Mouse (Mus musculus): ENCODE data around the gene Fam198a. TPM values are rescaled to one million over a fixed set of nuclear protein-coding genes. Genes with fewer than 3 reads are reported as not detected.
A peak's percentile ranks its signal among the peaks of the same experiment; 100 is the strongest.

Fam198a gene
- 0.42 and 0.72 TPM in 2 replicates for polyA plus RNA-seq (2016; fragmentation: Nextera tagmentation; extraction: Ambion mirVana)

DNA sequence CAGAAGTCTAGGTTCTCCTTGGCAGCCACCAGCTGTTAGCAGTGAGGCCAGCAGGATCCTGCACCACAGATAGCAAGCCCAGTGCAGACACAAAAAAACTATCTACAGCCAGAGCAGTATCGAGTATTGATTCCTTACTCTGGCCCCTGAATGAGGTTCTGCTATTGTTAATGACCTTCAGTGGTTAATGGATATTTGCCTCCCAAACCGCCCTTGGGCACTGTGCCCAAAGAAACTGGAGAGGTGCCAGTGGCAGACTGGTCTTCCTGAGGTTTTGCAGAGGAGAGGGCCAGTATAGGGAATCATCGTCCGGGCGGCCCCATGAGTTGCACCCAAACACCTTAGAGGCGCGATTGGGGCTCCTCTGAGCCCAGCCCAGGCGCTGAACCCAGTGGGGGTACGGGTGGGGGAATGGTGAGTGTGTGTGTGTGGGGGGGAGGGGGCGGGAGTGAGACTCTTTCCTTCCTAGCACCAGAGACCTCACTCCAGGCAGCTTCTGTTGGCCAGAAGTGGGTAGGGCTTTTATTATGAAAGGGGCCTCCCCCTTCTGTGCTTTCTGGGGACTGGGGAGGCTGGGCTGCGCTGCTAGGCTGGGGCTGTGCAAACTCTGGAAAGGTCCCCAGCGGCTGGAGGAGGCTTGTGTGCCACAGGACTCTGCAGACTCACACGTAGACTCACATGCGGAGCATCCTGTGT lies at the start of gene Fam198a:
Gene Fam198a (plus strand): TSS at position 571 of the 696 bp plus-strand sequence.
- WGBS, result 12% methylated on average over 14 of the region's 14 CpGs
- Histone ChIP-seq H3K4me3 (peak within 1 kb of the TSS; percentile 39), H3K9me3 (no peaks in the 10 kb centered on the region), H3K27ac (0 out of 2 replicates have a peak within 1 kb of the TSS, but pooled peaks have one; percentile 42), H3K36me3 (no peaks in the 10 kb centered on the region), H3K4me1 (peaks cover 15% of the 10 kb centered on the region), H3K27me3 (ENCODE audit: insufficient read depth, poor library complexity, severe bottlenecking) (no peaks in the 10 kb centered on the region; the same call in 1 of the 2 replicates)
- no peak for DNase-seq (ENCODE audit: low spot score)

DNA sequence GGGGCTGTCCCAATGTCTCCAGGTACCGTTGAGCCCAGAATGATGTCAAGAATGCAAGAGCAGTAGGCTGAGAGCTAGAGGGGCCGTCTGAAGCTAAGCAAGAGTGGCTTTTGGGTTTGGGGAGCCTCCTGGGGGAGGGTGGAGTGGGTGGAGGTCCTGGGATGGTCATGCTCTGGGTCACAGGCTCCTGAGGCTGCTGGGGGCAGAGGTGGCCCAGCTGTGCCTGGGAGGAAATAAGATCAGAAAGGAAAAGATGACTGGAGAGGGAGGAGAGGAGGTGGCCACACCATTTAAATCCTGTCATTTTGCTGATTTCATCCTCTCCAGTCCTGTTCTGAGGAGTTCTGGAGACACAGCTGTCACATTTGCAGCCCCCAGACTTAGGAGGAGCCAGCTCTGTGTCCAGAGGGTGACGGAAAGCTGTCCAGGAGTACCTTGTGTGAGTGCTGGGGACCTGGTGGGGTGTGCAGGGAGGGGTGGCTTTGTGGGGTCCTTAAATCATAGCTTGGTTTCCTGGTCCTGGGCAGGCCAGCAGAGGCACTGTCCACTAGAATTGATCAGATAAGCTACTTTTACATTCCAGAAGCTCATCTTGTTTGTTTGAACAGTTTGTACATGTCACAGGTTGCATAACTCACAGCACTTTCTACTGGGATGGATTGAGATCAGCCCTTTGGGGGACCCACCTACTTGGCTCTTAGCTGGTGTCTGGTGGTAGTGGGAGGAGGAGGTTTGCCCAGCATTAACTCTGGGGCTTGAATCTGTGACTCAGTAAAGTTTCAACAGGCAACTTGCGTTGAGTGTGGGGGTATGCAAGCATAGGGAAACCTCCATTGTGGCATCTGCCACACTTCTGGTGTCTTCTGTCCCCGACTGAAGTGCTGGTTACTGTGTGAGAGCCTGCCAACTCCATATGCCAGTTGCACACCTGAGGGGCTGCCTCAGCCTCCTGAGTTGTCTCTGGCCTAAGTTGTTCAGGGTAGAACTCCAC lies 48.8 kb upstream of the Fam198a start:
- WGBS, result 67% methylated on average over 5 of the region's 5 CpGs

DNA sequence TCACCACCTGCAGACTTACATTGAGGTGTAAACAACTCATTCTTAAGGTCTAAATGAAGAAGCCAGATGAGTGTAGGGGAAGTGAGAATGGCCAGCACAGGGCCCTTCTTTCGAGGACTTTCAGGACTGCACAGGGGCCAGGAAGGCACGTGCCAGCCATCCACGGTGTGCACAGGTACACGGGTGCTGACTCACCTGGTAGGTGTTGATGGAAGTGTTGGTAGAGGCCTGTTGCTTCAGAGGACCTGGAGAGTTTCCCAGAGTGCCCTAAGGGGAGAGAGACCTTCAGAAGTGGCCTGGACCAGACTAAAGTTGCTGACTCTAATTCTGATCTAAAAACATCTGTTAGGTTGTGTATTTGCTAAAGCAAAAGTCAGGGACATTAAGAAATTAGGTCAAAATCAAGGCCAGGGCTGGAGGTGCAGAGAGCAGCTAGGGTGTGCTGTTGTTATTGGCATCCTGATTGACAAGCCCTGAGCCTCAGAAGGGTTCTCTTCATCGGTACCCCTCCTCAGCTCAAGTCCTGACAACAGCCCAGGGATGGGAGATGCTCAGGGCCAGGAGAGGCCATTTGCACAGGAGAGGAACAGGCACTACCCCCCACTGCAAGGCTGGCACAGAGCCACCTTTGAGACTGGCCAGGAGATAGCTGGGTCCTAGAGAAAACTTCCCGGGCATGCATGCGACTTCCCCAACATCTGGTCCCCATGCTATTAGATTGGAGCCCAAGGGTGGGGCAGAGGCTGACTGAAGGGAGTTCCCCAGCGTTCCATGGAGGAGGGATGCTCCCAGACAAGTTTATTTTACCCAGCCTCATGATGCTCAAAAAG lies 47.1 kb upstream of the Fam198a start:
- Histone ChIP-seq H3K4me1 (peaks cover 17% of the 10 kb centered on the region), H3K4me3 (no peak overlapping the region), H3K27ac (no peak overlapping the region), H3K36me3 (no peaks in the 10 kb centered on the region), H3K9me3 (no peaks in the 10 kb centered on the region), H3K27me3 (ENCODE audit: insufficient read depth, poor library complexity, severe bottlenecking) (no peaks in the 10 kb centered on the region)
- DNase-seq (ENCODE audit: low spot score), result no peak
- WGBS, result 73% methylated on average over 8 of the region's 8 CpGs

More for the DNA sequence above, 48.8 kb upstream of the Fam198a start:
- Histone ChIP-seq H3K4me1 (peaks cover 20% of the 10 kb centered on the region), H3K4me3 (no peak overlapping the region), H3K36me3 (no peaks in the 10 kb centered on the region), H3K9me3 (no peaks in the 10 kb centered on the region), H3K27me3 (ENCODE audit: insufficient read depth, poor library complexity, severe bottlenecking) (no peaks in the 10 kb centered on the region), H3K27ac (0 out of 2 replicates have a peak overlapping the region, but pooled peaks have one; percentile 33)
- DNase-seq (ENCODE audit: low spot score), result no peak

DNA sequence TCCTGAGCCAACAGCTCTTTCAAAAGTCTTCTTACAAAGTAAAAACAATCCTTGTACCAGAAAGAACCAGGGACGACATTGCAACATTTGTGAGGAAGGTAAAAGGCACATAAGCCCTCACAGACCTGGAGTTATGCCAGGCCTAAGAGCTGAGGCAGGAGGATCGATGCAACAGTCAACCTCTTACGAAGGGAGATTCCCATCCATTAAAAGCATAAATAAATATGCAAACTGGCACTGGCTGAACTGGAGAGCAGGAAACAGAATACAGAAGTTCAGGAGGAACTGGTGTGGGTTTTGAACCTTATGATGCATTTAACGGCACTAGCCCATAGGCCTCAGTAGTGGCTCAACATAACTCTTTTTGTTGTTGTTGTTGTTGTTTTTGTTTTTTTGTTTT lies 46.5 kb upstream of the Fam198a start:
- Histone ChIP-seq H3K27me3 (ENCODE audit: insufficient read depth, poor library complexity, severe bottlenecking) (no peaks in the 10 kb centered on the region), H3K36me3 (no peaks in the 10 kb centered on the region), H3K27ac (no peak overlapping the region), H3K9me3 (no peaks in the 10 kb centered on the region), H3K4me1 (peaks cover 15% of the 10 kb centered on the region), H3K4me3 (no peak overlapping the region)
- no peak for DNase-seq (ENCODE audit: low spot score)
- WGBS, result 86% methylated on average over 4 of the region's 4 CpGs

DNA sequence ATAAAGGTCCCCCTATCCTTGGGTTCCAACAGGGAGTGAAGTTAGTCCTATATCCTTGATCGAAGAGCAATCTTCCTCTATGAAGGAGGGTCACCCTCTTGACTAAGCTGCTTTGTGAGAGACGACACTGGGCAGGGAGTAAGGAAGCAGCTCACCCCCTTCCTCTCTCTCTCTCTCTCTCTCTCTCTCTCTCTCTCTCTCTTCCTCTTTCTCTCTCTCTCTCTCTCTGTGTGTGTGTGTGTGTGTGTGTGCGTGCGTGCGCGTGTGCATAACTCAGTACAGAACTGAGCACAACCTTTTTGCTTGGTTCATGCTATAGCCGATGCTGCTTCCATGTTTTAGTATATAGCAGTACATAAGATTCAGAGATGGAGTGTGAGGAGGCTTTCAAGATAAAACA lies 45.8 kb upstream of the Fam198a start:
- Histone ChIP-seq H3K27me3 (ENCODE audit: insufficient read depth, poor library complexity, severe bottlenecking) (no peaks in the 10 kb centered on the region), H3K9me3 (no peaks in the 10 kb centered on the region), H3K4me3 (no peak overlapping the region), H3K4me1 (peaks cover 20% of the 10 kb centered on the region), H3K27ac (no peak overlapping the region), H3K36me3 (no peaks in the 10 kb centered on the region)
- no peak for DNase-seq (ENCODE audit: low spot score)
- 85% methylated on average over 7 of the region's 7 CpGs for WGBS

DNA sequence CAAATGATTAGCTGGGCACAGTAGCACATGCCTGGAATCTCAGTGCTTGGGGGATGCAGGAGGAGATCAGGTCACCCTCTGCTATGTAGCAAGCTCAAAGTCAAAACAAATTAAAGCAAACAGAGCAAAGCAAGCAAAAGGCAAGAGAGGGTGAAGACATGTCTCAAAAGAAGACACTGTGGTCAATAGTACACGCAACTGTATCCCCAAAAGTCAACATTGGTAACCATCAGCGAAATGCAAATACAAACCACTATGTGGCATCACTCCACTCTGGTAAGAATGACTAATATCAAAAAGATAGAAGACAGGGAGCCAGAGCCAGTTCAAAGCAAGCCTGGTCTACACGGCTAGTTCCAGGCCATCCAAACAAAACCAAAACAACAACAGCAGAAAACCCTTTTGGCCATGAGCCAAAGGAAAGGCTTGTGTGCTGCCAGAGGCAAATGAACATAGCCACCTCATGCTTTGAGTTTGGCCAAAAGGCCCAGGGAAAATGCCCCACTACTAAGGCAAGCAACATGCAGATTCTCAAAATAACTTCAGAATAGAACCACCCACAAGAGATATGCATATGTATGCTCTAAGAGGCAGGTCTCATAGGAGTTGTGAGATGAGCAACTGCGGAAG lies 45.1 kb upstream of the Fam198a start:
- no peak for DNase-seq (ENCODE audit: low spot score)
- no peaks in the 10 kb centered on the region for H3K9me3 ChIP-seq
- H3K27ac ChIP-seq, result no peak overlapping the region
- peaks cover 20% of the 10 kb centered on the region for H3K4me1 ChIP-seq
- 83% methylated on average over 4 of the region's 4 CpGs for WGBS
- H3K27me3 ChIP-seq (ENCODE audit: insufficient read depth, poor library complexity, severe bottlenecking), result no peaks in the 10 kb centered on the region
- H3K36me3 ChIP-seq, result no peaks in the 10 kb centered on the region
- no peak overlapping the region for H3K4me3 ChIP-seq

DNA sequence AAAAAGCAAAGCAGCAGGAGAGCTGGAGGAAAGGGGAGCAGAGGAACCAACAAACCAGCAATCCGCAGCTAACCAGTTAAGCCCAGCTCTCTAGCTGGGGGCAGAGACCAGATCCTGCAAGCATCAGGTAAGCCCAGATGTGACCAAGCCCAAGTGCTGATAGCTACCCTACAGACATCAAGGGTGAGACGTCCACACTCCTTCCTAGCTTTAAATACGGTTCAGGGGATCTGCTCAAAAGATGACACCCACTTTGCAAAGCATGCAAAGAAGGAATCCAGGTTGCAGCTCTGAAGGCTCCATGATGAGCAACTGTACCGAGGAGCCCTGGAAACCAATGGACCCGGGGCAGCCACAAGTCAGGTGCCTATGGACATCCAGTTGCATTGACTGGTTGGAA lies 44.3 kb upstream of the Fam198a start:
- Histone ChIP-seq H3K27ac (no peak overlapping the region), H3K9me3 (no peaks in the 10 kb centered on the region), H3K4me3 (no peak overlapping the region), H3K36me3 (no peaks in the 10 kb centered on the region), H3K27me3 (ENCODE audit: insufficient read depth, poor library complexity, severe bottlenecking) (no peaks in the 10 kb centered on the region), H3K4me1 (peaks cover 19% of the 10 kb centered on the region)
- 79% methylated on average over 5 of the region's 5 CpGs for WGBS
- no peak for DNase-seq (ENCODE audit: low spot score)

DNA sequence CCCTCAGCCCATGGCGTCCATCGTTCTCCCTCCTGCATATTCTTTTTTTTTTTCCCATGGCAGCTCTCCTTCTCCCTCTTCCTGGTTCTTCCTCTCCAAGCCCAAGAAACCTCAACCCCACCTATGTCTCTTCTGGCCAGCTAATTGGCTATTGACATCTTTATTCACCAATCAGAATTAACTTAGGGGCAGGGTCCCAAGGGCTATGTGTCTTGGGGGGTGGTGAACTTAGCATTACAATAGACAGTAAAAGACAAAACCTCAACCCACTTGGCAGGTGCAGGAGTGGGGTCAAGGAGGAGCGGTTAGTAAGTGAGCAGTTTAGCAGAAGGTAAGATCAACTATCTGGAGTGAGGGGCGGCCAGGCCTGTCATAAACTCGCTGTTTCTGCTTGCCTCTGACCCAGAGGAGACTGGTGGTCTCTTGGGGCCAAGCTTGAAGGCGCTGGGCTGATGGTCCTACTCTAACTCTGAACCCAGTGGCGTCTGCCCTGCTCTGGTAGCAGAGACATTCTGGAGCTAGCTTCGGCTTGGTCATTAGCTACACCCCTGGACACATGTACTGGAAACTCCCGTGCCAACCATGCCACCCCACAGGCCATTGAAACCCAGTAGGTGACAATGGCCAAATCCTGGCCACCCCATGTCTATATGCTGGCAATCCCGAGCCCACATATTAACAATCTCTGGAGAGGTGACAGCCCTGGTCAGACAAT lies 43.3 kb upstream of the Fam198a start:
- Histone ChIP-seq H3K27ac (no peak overlapping the region), H3K4me3 (no peak overlapping the region), H3K4me1 (peaks cover 16% of the 10 kb centered on the region), H3K36me3 (no peaks in the 10 kb centered on the region), H3K27me3 (ENCODE audit: insufficient read depth, poor library complexity, severe bottlenecking) (no peaks in the 10 kb centered on the region), H3K9me3 (no peaks in the 10 kb centered on the region)
- no peak for DNase-seq (ENCODE audit: low spot score)
- WGBS, result 71% methylated on average over 10 of the region's 10 CpGs

DNA sequence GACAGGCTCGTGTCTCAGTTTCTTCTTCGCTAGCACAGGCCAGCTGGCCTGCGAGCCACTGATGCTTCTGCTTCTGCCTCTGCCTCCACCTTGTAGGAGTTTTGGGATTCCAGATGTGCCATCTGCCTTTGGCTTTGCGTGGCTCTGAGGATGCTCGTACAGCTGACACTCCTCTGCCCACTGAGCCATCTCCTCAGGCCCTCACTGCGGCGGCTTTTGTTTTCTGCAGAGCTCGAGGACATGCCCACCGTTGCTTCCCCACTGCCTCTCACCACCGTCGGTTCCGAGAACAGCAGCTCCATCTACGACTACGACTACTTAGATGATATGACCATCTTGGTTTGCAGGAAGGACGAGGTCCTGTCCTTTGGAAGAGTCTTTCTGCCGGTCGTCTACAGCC lies 42.5 kb upstream of the Fam198a start:
- 0 out of 2 replicates have a peak, but pooled peaks cover 6% of the 10 kb centered on the region for H3K27me3 ChIP-seq (ENCODE audit: insufficient read depth, poor library complexity, severe bottlenecking)
- no peak overlapping the region for H3K4me3 ChIP-seq
- H3K9me3 ChIP-seq, result no peaks in the 10 kb centered on the region
- no peak for DNase-seq (ENCODE audit: low spot score)
- H3K36me3 ChIP-seq, result no peaks in the 10 kb centered on the region
- WGBS, result 89% methylated on average over 17 of the region's 17 CpGs
- peaks cover 16% of the 10 kb centered on the region for H3K4me1 ChIP-seq
- no peak overlapping the region for H3K27ac ChIP-seq

DNA sequence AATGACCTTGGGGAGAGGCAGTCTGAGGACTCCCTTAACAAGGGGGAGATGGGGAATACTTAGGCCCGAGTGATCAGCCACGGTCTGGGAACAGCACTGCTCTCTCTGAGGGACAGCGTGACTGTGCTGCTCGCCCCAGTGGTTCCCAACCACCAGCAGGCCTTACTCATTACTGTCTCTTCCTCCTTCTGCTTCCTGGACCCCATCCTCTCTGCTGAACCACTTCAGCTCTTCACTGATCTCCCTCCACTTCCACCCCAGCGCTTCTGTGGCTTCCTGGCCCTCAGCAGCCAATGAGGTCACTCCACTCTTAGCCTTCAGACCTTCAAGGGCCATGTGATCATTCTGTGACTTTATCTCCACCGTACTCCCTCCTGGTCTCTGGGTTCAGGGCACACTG lies 41.2 kb upstream of the Fam198a start:
- H3K36me3 ChIP-seq, result no peaks in the 10 kb centered on the region
- no peaks in the 10 kb centered on the region for H3K9me3 ChIP-seq
- no peak overlapping the region for H3K27ac ChIP-seq
- 65% methylated on average over 6 of the region's 6 CpGs for WGBS
- H3K4me1 ChIP-seq, result peaks cover 16% of the 10 kb centered on the region
- no peak overlapping the region for H3K4me3 ChIP-seq
- DNase-seq (ENCODE audit: low spot score), result no peak
- peaks cover 16% of the 10 kb centered on the region; the same call in 1 of the 2 replicates for H3K27me3 ChIP-seq (ENCODE audit: insufficient read depth, poor library complexity, severe bottlenecking)

DNA sequence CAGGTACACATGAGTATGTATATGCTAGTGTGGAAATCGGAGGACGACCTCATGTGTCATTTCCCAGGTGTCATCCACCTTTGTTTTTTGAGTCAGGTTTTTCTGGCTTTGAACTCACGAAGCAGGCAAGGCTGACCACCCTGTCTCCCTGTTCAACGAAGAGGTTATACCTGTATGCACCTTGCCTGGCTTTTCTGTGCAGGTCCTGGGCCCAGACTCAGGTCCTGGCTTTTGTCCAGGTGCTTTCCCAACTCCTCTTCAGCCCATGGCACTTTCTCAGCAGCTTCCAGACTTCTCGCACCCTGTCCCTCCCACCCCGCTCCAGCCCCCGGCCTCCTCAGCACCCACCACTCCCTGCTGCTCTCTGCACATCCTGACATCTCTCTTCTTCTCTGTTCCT lies 39.6 kb upstream of the Fam198a start:
- H3K4me1 ChIP-seq, result peaks cover 11% of the 10 kb centered on the region
- H3K4me3 ChIP-seq, result no peak overlapping the region
- H3K9me3 ChIP-seq, result no peaks in the 10 kb centered on the region
- H3K36me3 ChIP-seq, result no peaks in the 10 kb centered on the region
- no peak for DNase-seq (ENCODE audit: low spot score)
- 84% methylated on average over 7 of the region's 7 CpGs for WGBS
- peaks cover 16% of the 10 kb centered on the region for H3K27me3 ChIP-seq (ENCODE audit: insufficient read depth, poor library complexity, severe bottlenecking)
- H3K27ac ChIP-seq, result no peak overlapping the region

All from heart, embryonic 10.5 days (tissue).